Mouse (Mus musculus) layer of hippocampus, adult 6 months (tissue): ENCODE results near the gene Opn5. TPM values are rescaled to one million over a fixed set of nuclear protein-coding genes. Genes with fewer than 3 reads are reported as not detected.

Experiments used
- long read RNA-seq, 2 experiments: library from polyadenylated mRNA; unstranded; transcript quantifications; one replicate each; pipeline ENCODE4 v2.0.0; 2019 to 2020
- polyA plus RNA-seq: library from polyadenylated mRNA; unstranded; fragments of <200 nt; fragmentation: Nextera tagmentation; gene quantifications from 2 replicates; pipeline ENCODE4 v1.2.3, GENCODE M21; 2021

Opn5 gene
- polyA plus RNA-seq = not detected in 2 replicates
- long read RNA-seq, experiment 1 = 0 reads
- long read RNA-seq, experiment 2 = 0 reads

DNA sequence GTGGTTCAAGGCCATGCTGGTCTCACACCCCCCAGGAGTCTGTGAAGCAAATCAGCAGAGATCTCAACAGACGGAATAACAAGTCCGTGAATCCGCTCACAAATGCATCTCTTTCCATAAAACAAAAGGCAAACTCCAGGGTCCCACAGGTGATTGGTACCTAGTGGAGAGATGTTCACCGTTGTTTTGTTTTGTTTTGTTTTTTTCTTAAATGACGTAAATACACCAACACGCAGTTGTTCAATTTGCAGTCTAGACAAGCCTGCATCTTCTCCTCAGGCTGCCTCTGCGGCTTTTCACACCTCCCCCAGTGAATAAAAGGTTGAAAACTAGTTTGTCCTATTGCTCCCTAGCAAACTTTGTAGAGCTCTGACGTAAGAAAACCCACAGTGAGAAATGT, at the start of gene Opn5:
Gene Opn5 (minus strand): TSS at position 101 of the 400 bp plus-strand sequence.

Other genes starting within 250 kb of the Opn5 start
- gene Adgrf4, start 80.9 kb upstream of the Opn5 start, polyA plus RNA-seq = 0.78 and 1.4 TPM in 2 replicates
- gene Adgrf2, start 130.8 kb upstream of the Opn5 start, polyA plus RNA-seq = not detected in 2 replicates